Mouse (Mus musculus): ENCODE data around the gene Casp9. TPM values are rescaled to one million over a fixed set of nuclear protein-coding genes. Genes with fewer than 3 reads are reported as not detected.

Casp9 gene
- polyA plus RNA-seq, 1 experiment from 2014 or later: 18.6 TPM

- WGBS: 96% methylated on average over 8 of the region's 8 CpGs
- DNase-seq (ENCODE audit: low spot score, missing footprints): no peak
- H3K4me1 ChIP-seq (ENCODE audit: control insufficient read depth, insufficient read depth, low read length): no peaks in the 10 kb centered on the region
- no peak overlapping the region for H3K4me3 ChIP-seq (ENCODE audit: low read depth, low read length)
- no peak overlapping the region for H3K4me2 ChIP-seq
- peaks cover 18% of the 10 kb centered on the region; the same call in 1 of the 2 replicates for H3K36me3 ChIP-seq (ENCODE audit: control insufficient read depth, insufficient read depth, low read length)
- no peaks in the 10 kb centered on the region for H3K9me3 ChIP-seq (ENCODE audit: control insufficient read depth, low read length)
- H3K27me3 ChIP-seq (ENCODE audit: control insufficient read depth, insufficient read depth, low read length): no peaks in the 10 kb centered on the region
- no peak overlapping the region for H3K27ac ChIP-seq (ENCODE audit: low read depth, low read length)
- ATAC-seq (ENCODE audit: low FRiP score): no peak
- no peak overlapping the region for H3K9ac ChIP-seq (ENCODE audit: low read length)
These were observed 12.5 kb downstream of the Casp9 start for GRCm38 (mm10) chr4:141805886-141806285.

DNA sequence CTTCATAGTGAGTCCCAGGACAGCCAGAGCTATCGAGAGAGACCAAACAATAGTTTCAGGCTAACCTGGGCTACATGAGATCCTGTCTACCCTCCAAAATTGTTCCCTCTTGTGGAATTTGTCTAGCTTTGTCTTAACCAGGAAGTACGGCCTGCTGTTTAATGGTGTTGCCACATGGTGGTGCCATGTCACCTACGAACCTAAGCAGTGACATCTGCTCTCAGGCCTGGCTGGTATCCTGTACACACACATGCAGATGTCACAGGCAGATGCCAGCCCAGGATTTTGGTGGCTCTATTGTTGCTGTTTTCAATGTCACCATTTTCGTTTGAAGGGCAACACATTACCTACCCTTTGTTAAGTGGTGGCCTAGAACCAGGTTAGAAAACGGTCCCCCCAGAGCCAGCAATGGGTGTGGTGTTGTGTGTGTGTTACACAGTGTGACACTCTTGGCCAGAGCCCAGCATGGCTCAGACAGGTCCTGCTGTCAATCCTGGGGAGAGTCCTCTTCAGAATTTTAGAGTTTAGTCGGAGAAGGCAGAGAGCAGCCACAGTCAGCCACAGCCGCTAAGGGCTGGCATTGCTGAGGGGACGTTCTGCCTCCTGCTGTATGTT, 16.5 kb downstream of the Casp9 start:
- Histone ChIP-seq H3K9ac (ENCODE audit: low read length) (no peak overlapping the region), H3K36me3 (ENCODE audit: control insufficient read depth, insufficient read depth, low read length) (peaks cover 27% of the 10 kb centered on the region; the same call in 1 of the 2 replicates), H3K4me2 (no peak overlapping the region), H3K27ac (ENCODE audit: low read depth, low read length) (no peak overlapping the region), H3K4me1 (ENCODE audit: control insufficient read depth, insufficient read depth, low read length) (no peaks in the 10 kb centered on the region), H3K9me3 (ENCODE audit: control insufficient read depth, low read length) (no peaks in the 10 kb centered on the region), H3K4me3 (ENCODE audit: low read depth, low read length) (no peak overlapping the region), H3K27me3 (ENCODE audit: control insufficient read depth, insufficient read depth, low read length) (no peaks in the 10 kb centered on the region)
- WGBS: 81% methylated on average over 8 of the region's 8 CpGs
- peak; percentile 85 for DNase-seq (ENCODE audit: low spot score, missing footprints)
- peak; percentile 67; the same call in 1 of the 2 replicates for ATAC-seq (ENCODE audit: low FRiP score)

DNA sequence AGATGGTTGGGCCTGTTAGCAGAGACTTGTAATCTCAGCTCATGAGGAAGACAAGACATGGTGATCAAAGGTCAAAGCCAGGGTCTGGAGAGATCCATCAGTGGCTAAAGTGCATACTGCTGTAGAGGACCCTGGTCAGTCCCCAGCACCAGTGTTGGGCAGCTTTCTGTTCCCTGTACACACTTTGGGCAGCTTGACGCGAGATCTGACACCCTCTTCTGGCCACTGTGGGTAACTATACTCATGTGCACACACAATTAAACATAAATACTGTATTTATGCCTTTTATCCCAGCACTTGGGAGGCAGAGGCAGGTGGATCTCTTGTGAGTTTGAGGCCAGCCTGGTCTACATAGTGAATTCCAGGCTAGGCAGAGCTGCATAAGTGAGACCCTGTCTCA, 17.6 kb downstream of the Casp9 start:
- no peak overlapping the region for H3K9ac ChIP-seq (ENCODE audit: low read length)
- peaks cover 18% of the 10 kb centered on the region; the same call in 1 of the 2 replicates for H3K36me3 ChIP-seq (ENCODE audit: control insufficient read depth, insufficient read depth, low read length)
- whole genome bisulfite sequencing: 97% methylated on average over 2 of the region's 2 CpGs
- no peaks in the 10 kb centered on the region for H3K9me3 ChIP-seq (ENCODE audit: control insufficient read depth, low read length)
- H3K4me2 ChIP-seq: no peak overlapping the region
- H3K4me1 ChIP-seq (ENCODE audit: control insufficient read depth, insufficient read depth, low read length): no peaks in the 10 kb centered on the region
- DNase-seq (ENCODE audit: low spot score, missing footprints) (no peak), ATAC-seq (ENCODE audit: low FRiP score) (no peak)
- H3K27ac ChIP-seq (ENCODE audit: low read depth, low read length): no peak overlapping the region
- H3K4me3 ChIP-seq (ENCODE audit: low read depth, low read length): no peak overlapping the region
- H3K27me3 ChIP-seq (ENCODE audit: control insufficient read depth, insufficient read depth, low read length): no peaks in the 10 kb centered on the region

DNA sequence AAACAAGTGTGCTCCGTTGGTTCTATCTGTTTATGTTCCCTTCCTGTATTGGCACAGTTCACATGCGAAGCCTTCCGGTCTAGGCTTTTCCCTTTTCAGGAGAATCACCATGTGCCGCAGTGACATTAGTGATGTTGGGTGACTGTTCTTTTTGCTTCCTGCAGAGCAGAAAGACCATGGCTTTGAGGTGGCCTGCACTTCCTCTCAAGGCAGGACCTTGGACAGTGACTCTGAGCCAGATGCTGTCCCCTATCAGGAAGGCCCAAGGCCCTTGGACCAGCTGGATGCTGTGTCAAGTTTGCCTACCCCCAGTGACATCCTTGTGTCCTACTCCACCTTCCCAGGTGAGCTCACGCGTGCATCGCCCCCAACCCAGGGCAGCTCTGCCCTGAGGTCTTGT, 18.0 kb downstream of the Casp9 start:
- no peak for ATAC-seq (ENCODE audit: low FRiP score)
- Histone ChIP-seq H3K4me2 (no peak overlapping the region), H3K4me1 (ENCODE audit: control insufficient read depth, insufficient read depth, low read length) (no peaks in the 10 kb centered on the region), H3K27ac (ENCODE audit: low read depth, low read length) (no peak overlapping the region), H3K27me3 (ENCODE audit: control insufficient read depth, insufficient read depth, low read length) (no peaks in the 10 kb centered on the region), H3K9ac (ENCODE audit: low read length) (no peak overlapping the region), H3K9me3 (ENCODE audit: control insufficient read depth, low read length) (no peaks in the 10 kb centered on the region), H3K36me3 (ENCODE audit: control insufficient read depth, insufficient read depth, low read length) (peaks cover 17% of the 10 kb centered on the region; the same call in 1 of the 2 replicates), H3K4me3 (ENCODE audit: low read depth, low read length) (no peak overlapping the region)
- no peak for DNase-seq (ENCODE audit: low spot score, missing footprints)
- WGBS: 95% methylated on average over 7 of the region's 7 CpGs

- no peak for DNase-seq (ENCODE audit: low spot score, missing footprints)
These were observed 22.9 kb downstream of the Casp9 start for GRCm38 (mm10) chr4:141816267-141816666.

GRCm38 (mm10) chr4:141816776-141817655, 23.6 kb downstream of the Casp9 start:
- Histone ChIP-seq H3K4me3 (ENCODE audit: low read depth, low read length) (no peak overlapping the region), H3K4me2 (no peak overlapping the region), H3K27me3 (ENCODE audit: control insufficient read depth, insufficient read depth, low read length) (no peaks in the 10 kb centered on the region), H3K9ac (ENCODE audit: low read length) (no peak overlapping the region), H3K9me3 (ENCODE audit: control insufficient read depth, low read length) (no peaks in the 10 kb centered on the region), H3K27ac (ENCODE audit: low read depth, low read length) (no peak overlapping the region), H3K36me3 (ENCODE audit: control insufficient read depth, insufficient read depth, low read length) (peaks cover 4% of the 10 kb centered on the region; the same call in 1 of the 2 replicates), H3K4me1 (ENCODE audit: control insufficient read depth, insufficient read depth, low read length) (no peaks in the 10 kb centered on the region; the same call in 1 of the 2 replicates)
- WGBS: 70% methylated on average over 14 of the region's 14 CpGs
- ATAC-seq (ENCODE audit: low FRiP score): no peak
- DNase-seq (ENCODE audit: low spot score, missing footprints): peak; percentile 81

More at GRCm38 (mm10) chr4:141816267-141816666, 22.9 kb downstream of the Casp9 start:
- Histone ChIP-seq H3K36me3 (ENCODE audit: control insufficient read depth, insufficient read depth, low read length) (peaks cover 5% of the 10 kb centered on the region; the same call in 1 of the 2 replicates), H3K4me3 (ENCODE audit: low read depth, low read length) (no peak overlapping the region), H3K4me1 (ENCODE audit: control insufficient read depth, insufficient read depth, low read length) (no peaks in the 10 kb centered on the region; the same call in 1 of the 2 replicates), H3K4me2 (no peak overlapping the region), H3K9ac (ENCODE audit: low read length) (no peak overlapping the region), H3K27me3 (ENCODE audit: control insufficient read depth, insufficient read depth, low read length) (no peaks in the 10 kb centered on the region), H3K9me3 (ENCODE audit: control insufficient read depth, low read length) (no peaks in the 10 kb centered on the region), H3K27ac (ENCODE audit: low read depth, low read length) (peak overlapping the region; percentile 2; the same call in 1 of the 2 replicates)
- 82% methylated on average over 7 of the region's 7 CpGs for WGBS
- no peak for ATAC-seq (ENCODE audit: low FRiP score)

DNA sequence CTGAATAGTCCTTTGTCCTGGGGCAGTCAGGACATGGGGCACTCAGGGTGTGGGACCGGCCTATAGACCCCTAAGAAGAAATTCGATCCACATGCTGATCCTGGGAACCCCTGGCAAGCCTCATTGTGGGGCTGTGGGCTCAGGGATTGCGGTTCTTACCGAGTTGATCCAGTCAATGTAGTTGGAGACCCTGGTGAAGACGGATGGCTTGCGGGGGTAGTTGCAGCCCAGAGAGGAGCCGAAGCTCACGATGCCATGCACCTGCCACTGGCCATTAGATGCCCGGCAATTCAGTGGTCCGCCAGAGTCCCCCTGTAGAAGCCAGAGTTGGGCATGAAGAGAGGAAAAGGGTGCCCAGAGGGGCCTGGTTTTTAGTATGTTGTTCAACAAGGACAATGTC, 24.3 kb downstream of the Casp9 start:
- H3K4me3 ChIP-seq (ENCODE audit: low read depth, low read length): no peak overlapping the region
- no peaks in the 10 kb centered on the region for H3K9me3 ChIP-seq (ENCODE audit: control insufficient read depth, low read length)
- H3K27me3 ChIP-seq (ENCODE audit: control insufficient read depth, insufficient read depth, low read length): no peaks in the 10 kb centered on the region
- 56% methylated on average over 10 of the region's 10 CpGs for WGBS
- DNase-seq (ENCODE audit: low spot score, missing footprints): no peak
- no peak overlapping the region for H3K4me2 ChIP-seq
- no peak for ATAC-seq (ENCODE audit: low FRiP score)
- no peak overlapping the region for H3K27ac ChIP-seq (ENCODE audit: low read depth, low read length)
- no peaks in the 10 kb centered on the region; the same call in 1 of the 2 replicates for H3K4me1 ChIP-seq (ENCODE audit: control insufficient read depth, insufficient read depth, low read length)
- H3K36me3 ChIP-seq (ENCODE audit: control insufficient read depth, insufficient read depth, low read length): peaks cover 4% of the 10 kb centered on the region; the same call in 1 of the 2 replicates
- no peak overlapping the region for H3K9ac ChIP-seq (ENCODE audit: low read length)

- Histone ChIP-seq H3K36me3 (ENCODE audit: control insufficient read depth, insufficient read depth, low read length) (no peaks in the 10 kb centered on the region), H3K27me3 (ENCODE audit: control insufficient read depth, insufficient read depth, low read length) (no peaks in the 10 kb centered on the region), H3K9ac (ENCODE audit: low read length) (no peak overlapping the region), H3K4me2 (no peak overlapping the region), H3K4me1 (ENCODE audit: control insufficient read depth, insufficient read depth, low read length) (no peaks in the 10 kb centered on the region; the same call in 1 of the 2 replicates), H3K27ac (ENCODE audit: low read depth, low read length) (no peak overlapping the region), H3K9me3 (ENCODE audit: control insufficient read depth, low read length) (no peaks in the 10 kb centered on the region), H3K4me3 (ENCODE audit: low read depth, low read length) (no peak overlapping the region)
- no peak for ATAC-seq (ENCODE audit: low FRiP score)
- peak; percentile 51 for DNase-seq (ENCODE audit: low spot score, missing footprints)
- WGBS: 92% methylated on average over 13 of the region's 13 CpGs
These were observed 25.4 kb downstream of the Casp9 start for GRCm38 (mm10) chr4:141818861-141819260.

- no peaks in the 10 kb centered on the region for H3K36me3 ChIP-seq (ENCODE audit: control insufficient read depth, insufficient read depth, low read length)
- ATAC-seq (ENCODE audit: low FRiP score) (no peak), DNase-seq (ENCODE audit: low spot score, missing footprints) (no peak)
- H3K27me3 ChIP-seq (ENCODE audit: control insufficient read depth, insufficient read depth, low read length): no peaks in the 10 kb centered on the region
- WGBS: 92% methylated on average over 7 of the region's 7 CpGs
- H3K9me3 ChIP-seq (ENCODE audit: control insufficient read depth, low read length): no peaks in the 10 kb centered on the region
- no peaks in the 10 kb centered on the region; the same call in 1 of the 2 replicates for H3K4me1 ChIP-seq (ENCODE audit: control insufficient read depth, insufficient read depth, low read length)
- H3K4me3 ChIP-seq (ENCODE audit: low read depth, low read length): no peak overlapping the region
- no peak overlapping the region for H3K27ac ChIP-seq (ENCODE audit: low read depth, low read length)
- H3K9ac ChIP-seq (ENCODE audit: low read length): no peak overlapping the region
- no peak overlapping the region for H3K4me2 ChIP-seq
These were observed 25.9 kb downstream of the Casp9 start for GRCm38 (mm10) chr4:141819316-141819715.
